Mouse (Mus musculus): ENCODE measurements around the gene Selenoh. TPM values are rescaled to one million over a fixed set of nuclear protein-coding genes. Genes with fewer than 3 reads are reported as not detected.

Gene Selenoh
- polyA plus RNA-seq (2015; fragmentation: Nextera tagmentation; extraction: Ambion mirVana), result 143 and 145 TPM in 2 replicates

DNA sequence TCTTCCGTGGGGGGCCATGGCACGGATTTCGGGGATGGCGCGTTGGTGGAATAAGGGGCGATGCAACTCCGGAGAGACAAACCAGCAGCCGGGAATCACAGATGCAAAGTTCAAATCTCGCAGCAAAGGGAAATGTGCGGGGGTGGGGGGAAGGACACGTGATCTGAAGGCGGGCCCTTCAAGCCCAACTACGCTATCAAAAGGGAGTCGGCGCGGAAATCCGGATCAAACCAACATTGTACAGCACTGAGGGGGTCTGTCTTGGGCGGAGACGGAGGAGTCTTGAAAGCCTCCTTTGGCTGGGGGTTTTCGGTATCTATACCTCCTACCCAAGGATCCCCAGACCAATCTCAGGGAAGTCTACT lies at the start of gene Selenoh:
Gene Selenoh, minus strand, starts transcription at position 202 of the 365 bp plus-strand sequence.
- peaks cover 22% of the 10 kb centered on the region for H3K4me1 ChIP-seq (replicated peaks)
- H3K4me2 ChIP-seq, result peak within 1 kb of the TSS; percentile 95
- H3K9me3 ChIP-seq (replicated peaks), result no peaks in the 10 kb centered on the region
- ATAC-seq (ENCODE audit: low read depth) (peak; percentile 89), DNase-seq (peak; percentile 80)
- no peaks in the 10 kb centered on the region for H3K27me3 ChIP-seq
- H3K9ac ChIP-seq, result peak within 1 kb of the TSS; percentile 92
- peaks cover 41% of the 10 kb centered on the region for H3K36me3 ChIP-seq
- H3K27ac ChIP-seq, result peak within 1 kb of the TSS; percentile 88
- under 1% methylated on average over 20 of the region's 20 CpGs for WGBS (ENCODE audit: insufficient replicate concordance)
- H3K4me3 ChIP-seq (replicated peaks), result peak within 1 kb of the TSS; percentile 92

DNA sequence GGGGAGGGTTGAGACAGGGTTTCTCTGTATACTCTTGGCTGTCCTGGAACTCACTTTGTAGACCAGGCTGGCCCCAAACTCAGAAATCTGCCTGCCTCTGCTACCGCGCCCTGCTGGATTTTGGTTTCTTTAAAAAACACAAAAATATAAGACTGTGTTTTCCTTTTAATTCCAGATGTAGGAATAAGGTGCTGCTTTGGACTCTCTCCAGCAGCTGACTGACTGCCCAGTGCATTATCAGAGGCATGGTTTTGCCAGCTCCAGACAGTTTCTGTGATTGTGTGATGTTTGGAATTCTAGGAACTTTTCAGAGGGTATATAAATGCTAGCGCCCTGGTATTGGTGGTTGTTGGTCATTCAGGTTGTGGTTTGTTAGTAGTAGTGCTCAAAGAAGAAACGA lies 46.8 kb upstream of the Selenoh start:
- no peaks in the 10 kb centered on the region for H3K9me3 ChIP-seq (replicated peaks)
- 0 out of 2 replicates have a peak overlapping the region, but pooled peaks have one; percentile 8 for H3K4me3 ChIP-seq (replicated peaks)
- H3K4me1 ChIP-seq (replicated peaks), result peaks cover 51% of the 10 kb centered on the region
- H3K27me3 ChIP-seq, result no peaks in the 10 kb centered on the region
- no peak for ATAC-seq (ENCODE audit: low read depth)
- H3K27ac ChIP-seq, result peak overlapping the region; percentile 98
- DNase-seq, result no peak
- peak overlapping the region; percentile 98; the same call in 1 of the 2 replicates for H3K9ac ChIP-seq
- peaks cover 24% of the 10 kb centered on the region for H3K36me3 ChIP-seq
- 90% methylated on average over 4 of the region's 4 CpGs for WGBS (ENCODE audit: insufficient replicate concordance)
- H3K4me2 ChIP-seq, result peak overlapping the region; percentile 84

DNA sequence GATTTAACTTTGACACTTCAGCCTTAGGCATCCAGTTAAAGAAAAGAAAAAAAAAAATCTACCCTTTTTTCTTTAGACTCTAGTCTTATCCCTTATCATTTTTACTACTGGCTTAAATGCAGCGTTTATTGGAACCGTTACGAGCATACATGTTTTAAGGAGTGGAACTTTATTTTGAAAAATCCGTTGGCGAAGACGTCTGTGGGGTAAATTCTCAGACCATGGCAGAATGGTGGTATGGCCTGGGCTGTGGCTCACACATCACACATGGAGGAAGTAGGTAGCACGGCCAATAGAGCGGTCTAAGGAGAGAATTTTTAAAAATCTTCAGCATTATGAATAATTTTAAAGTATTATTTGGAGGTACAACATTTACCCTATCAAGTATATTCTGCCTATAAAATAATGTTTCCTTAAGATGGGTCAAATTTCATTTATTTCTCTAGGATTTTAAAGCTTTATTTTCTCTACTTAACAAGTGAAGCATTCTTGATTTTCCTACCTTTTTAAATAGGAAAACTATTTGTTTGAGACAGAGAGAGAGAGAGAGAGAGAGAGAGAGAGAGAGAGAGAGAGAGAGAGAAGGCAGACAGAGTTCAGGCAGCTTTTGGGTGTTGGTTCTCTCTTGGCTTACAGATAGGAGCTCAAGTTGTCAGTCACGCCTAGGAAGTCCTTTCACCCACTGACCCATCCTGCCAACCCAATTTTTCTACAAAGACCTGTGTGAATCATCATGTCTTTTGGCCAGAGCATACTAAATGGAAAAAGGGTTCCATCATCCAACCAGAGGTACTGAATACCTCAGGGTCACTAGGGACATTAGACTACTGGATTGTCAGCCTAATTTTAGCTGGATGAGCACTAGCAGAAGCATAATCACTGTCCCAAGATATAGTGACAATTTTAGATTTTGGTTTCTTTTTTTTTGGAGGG lies 46.1 kb upstream of the Selenoh start:
- Histone ChIP-seq H3K36me3 (peaks cover 19% of the 10 kb centered on the region), H3K27me3 (no peaks in the 10 kb centered on the region), H3K27ac (peak overlapping the region; percentile 98), H3K4me3 (replicated peaks) (peak overlapping the region; percentile 82), H3K9me3 (replicated peaks) (no peaks in the 10 kb centered on the region), H3K9ac (peak overlapping the region; percentile 98), H3K4me1 (replicated peaks) (peaks cover 49% of the 10 kb centered on the region), H3K4me2 (peak overlapping the region; percentile 84)
- DNase-seq (no peak), ATAC-seq (ENCODE audit: low read depth) (no peak)
- 16% methylated on average over 9 of the region's 9 CpGs for WGBS (ENCODE audit: insufficient replicate concordance)

DNA sequence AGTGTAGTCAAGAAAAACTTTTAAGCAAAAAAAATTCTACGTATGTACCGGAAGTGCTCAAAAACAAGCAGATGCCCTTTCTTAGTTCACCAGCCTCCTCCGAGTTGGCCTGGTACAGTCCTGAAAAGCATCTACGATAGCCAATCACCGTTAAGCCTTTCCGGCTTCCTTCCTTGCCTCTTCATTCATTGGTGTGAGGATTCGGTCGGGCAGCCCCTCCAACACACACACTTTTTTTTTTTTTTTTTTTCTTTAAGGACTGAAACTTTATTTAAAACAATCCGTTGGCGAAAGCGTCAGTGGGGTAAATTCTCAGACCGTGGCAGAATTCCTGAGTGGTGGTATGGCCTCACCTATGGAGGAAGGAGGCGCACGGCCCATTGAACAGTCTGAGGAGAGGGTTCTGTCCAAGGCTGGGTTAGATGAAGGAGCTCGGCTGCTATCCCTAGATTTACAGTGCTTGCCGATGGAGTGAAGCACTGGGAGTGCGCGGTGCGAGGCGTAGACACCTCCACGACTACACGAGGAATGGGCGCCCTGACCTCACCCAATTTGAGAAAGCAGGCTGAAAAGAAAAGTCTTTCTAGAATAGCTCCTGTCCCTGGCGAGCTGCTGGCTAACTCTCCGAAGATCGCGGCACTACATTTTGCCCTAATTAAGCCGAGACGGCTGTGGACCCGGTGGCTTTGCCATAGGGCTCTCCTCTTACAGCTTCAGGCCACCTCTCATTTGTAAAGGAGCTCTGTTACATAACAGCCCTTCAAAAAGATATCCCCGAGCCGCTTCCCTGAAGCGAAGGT lies 45.2 kb upstream of the Selenoh start:
- peak overlapping the region; percentile 98 for H3K9ac ChIP-seq
- peaks cover 40% of the 10 kb centered on the region for H3K4me1 ChIP-seq (replicated peaks)
- peak; percentile 86 for ATAC-seq (ENCODE audit: low read depth)
- H3K4me2 ChIP-seq, result peak overlapping the region; percentile 84
- no peaks in the 10 kb centered on the region for H3K9me3 ChIP-seq (replicated peaks)
- H3K36me3 ChIP-seq, result peaks cover 16% of the 10 kb centered on the region
- no peaks in the 10 kb centered on the region for H3K27me3 ChIP-seq
- no peak for DNase-seq
- H3K27ac ChIP-seq, result peak overlapping the region; percentile 98
- under 1% methylated on average over 33 of the region's 33 CpGs for WGBS (ENCODE audit: insufficient replicate concordance)
- H3K4me3 ChIP-seq (replicated peaks), result peak overlapping the region; percentile 82

DNA sequence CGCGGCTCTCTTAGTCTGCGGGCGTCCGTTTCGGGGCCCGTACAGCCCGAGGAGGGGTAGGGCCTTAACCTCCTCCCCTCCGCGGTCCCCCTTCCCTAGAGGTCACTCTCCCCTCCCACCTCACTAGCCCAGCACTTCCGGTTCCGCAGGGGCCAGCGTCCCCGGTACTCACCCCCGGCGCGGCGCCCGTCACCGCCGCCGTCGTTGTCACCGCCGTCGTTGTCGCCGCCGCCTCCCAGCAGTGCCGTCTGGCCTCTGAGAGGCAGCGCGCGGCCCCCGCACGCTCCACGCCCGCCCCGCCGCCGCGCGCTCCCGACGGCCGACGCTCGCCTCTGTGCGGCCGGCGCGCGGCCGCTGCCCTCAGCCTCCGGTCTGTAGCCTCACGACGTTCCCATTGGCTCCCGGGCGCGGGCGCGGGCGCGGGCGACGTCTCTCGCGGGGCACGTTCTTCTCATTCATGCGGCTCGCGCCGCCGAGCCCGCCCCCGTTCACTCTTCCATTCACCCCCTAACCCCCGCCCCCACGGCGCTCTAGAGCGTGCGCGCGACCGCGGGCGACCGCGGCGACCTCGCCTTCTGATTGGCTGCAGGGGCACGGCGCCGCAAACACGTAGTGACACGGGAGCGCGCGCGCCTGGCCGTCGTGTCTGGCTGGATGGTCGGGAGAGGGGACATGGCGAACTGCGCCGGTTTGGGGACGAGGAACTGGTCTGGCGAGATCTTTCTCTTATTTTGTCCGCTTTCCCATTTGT lies 44.4 kb upstream of the Selenoh start, which contains the start of gene Zdhhc5:
Gene Zdhhc5, minus strand, starts transcription at position 370 of the 751 bp plus-strand sequence.
- H3K9me3 ChIP-seq (replicated peaks), result no peaks in the 10 kb centered on the region
- H3K4me3 ChIP-seq (replicated peaks), result peak within 1 kb of the TSS; percentile 82
- peak within 1 kb of the TSS; percentile 84 for H3K4me2 ChIP-seq
- no peaks in the 10 kb centered on the region for H3K27me3 ChIP-seq
- peak within 1 kb of the TSS; percentile 98 for H3K9ac ChIP-seq
- H3K27ac ChIP-seq, result peak within 1 kb of the TSS; percentile 98
- WGBS (ENCODE audit: insufficient replicate concordance), result under 1% methylated on average over 86 of the region's 107 CpGs
- ATAC-seq (ENCODE audit: low read depth), result peak; percentile 89
- H3K36me3 ChIP-seq, result peaks cover 17% of the 10 kb centered on the region
- peak; percentile 98 for DNase-seq
- H3K4me1 ChIP-seq (replicated peaks), result peaks cover 47% of the 10 kb centered on the region

DNA sequence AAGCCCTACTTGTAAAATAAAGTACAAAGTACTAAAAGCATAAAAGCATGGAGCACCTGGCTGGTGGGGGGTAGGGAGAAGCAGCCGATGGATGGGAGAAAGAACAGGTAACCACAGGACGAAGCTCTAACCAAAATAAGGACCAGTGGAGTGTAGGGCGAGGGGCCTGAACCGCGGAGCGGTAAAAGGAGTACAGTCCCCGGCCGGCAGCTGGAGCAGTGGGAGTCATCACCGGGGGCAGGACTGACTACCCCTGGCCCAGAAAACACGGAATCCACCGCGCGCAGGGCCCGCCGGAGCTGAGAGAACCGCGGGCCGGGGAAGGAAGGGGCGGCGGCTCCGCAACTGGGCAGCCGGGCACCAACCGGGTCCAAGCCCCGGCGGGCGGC lies 43.8 kb upstream of the Selenoh start:
- Histone ChIP-seq H3K4me2 (peak overlapping the region; percentile 75), H3K9ac (peak overlapping the region; percentile 98), H3K27me3 (no peaks in the 10 kb centered on the region), H3K9me3 (replicated peaks) (no peaks in the 10 kb centered on the region), H3K27ac (peak overlapping the region; percentile 98), H3K36me3 (peaks cover 22% of the 10 kb centered on the region), H3K4me1 (replicated peaks) (peaks cover 49% of the 10 kb centered on the region), H3K4me3 (replicated peaks) (peak overlapping the region; percentile 82)
- no peak for ATAC-seq (ENCODE audit: low read depth)
- DNase-seq, result no peak
- under 1% methylated on average over 26 of the region's 26 CpGs for WGBS (ENCODE audit: insufficient replicate concordance)

DNA sequence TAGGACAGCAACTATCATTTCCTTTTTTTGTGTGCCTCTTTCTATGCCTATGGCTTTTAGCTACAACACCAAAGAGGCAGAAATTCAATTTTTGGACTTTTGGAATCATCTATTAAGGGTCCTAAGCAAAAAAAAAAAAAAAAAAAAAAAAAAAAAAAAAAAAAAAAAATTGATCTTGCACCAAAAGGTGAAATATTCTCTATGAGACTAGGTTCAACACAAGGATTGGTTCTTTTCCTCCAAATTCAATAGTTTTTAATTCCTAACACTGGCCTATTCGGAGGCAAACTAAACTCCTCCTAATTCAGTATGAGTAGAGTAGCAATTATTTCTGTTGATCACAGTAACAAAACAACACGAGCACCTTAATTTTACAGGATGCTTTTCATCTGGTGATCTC lies 41.3 kb upstream of the Selenoh start:
- ATAC-seq (ENCODE audit: low read depth), result no peak

DNA sequence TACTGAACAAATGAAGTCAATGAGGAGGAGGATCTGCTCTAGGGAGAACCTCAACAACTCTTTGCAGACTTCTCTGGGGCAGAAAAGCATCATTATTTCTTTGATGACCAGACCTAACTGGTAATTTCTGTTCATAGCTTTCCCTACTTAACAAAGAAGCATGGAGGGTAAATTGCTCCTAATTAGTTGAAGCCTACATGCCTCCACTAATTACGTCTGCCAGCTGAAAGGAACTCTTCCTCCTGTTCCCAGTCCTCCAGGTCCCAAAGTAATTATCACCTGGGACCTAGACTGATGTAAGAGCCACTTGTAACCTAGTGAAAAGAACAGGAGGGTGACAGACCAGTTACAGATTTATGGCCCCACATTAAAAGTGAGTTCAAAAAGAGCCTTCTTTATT lies 37.0 kb upstream of the Selenoh start:
- H3K9me3 ChIP-seq (replicated peaks), result no peaks in the 10 kb centered on the region
- WGBS (ENCODE audit: insufficient replicate concordance), result 85% methylated on average over 1 of the region's 1 CpGs

More for the DNA sequence above, 41.3 kb upstream of the Selenoh start:
- no peak overlapping the region for H3K27ac ChIP-seq
- peaks cover 56% of the 10 kb centered on the region for H3K4me1 ChIP-seq (replicated peaks)
- peaks cover 47% of the 10 kb centered on the region for H3K36me3 ChIP-seq
- WGBS (ENCODE audit: insufficient replicate concordance), result 85% methylated on average over 2 of the region's 2 CpGs
- no peaks in the 10 kb centered on the region for H3K27me3 ChIP-seq
- H3K9me3 ChIP-seq (replicated peaks), result no peaks in the 10 kb centered on the region
- 0 out of 2 replicates have a peak overlapping the region, but pooled peaks have one; percentile 75 for H3K4me2 ChIP-seq
- no peak overlapping the region for H3K9ac ChIP-seq
- H3K4me3 ChIP-seq (replicated peaks), result no peak overlapping the region
- no peak for DNase-seq

DNA sequence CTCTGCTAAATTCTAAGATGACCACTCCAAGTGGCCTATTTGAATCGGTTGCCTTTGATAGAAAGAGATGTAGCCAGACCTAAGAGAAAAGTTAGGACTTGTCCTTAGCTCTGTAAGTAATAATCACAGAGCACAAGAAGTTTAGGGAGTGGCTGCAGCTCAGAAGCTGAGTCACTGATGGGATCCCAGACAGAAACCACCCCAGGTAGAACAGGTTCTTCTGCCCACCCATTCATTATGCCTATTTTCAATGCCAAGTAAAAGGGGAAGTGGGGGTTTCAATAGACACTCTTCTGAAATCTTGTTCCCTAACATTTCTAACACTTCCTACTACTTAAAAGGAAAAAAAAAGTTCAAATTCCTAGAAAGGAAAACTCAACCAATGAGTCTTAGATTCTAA lies 34.7 kb upstream of the Selenoh start:
- Histone ChIP-seq H3K4me3 (replicated peaks) (no peak overlapping the region), H3K9ac (no peak overlapping the region), H3K36me3 (peaks cover 83% of the 10 kb centered on the region), H3K4me2 (no peak overlapping the region), H3K27ac (no peak overlapping the region), H3K27me3 (no peaks in the 10 kb centered on the region), H3K4me1 (replicated peaks) (peaks cover 54% of the 10 kb centered on the region), H3K9me3 (replicated peaks) (no peaks in the 10 kb centered on the region)
- ATAC-seq (ENCODE audit: low read depth) (0 out of 2 replicates have a peak, but pooled peaks have one; percentile 47), DNase-seq (no peak)
- WGBS (ENCODE audit: insufficient replicate concordance), result 73% methylated on average over 1 of the region's 1 CpGs

More for the DNA sequence above, 37.0 kb upstream of the Selenoh start:
- H3K9ac ChIP-seq, result no peak overlapping the region
- ATAC-seq (ENCODE audit: low read depth) (no peak), DNase-seq (no peak)
- H3K27me3 ChIP-seq, result no peaks in the 10 kb centered on the region
- peaks cover 81% of the 10 kb centered on the region for H3K36me3 ChIP-seq
- no peak overlapping the region for H3K4me3 ChIP-seq (replicated peaks)
- peaks cover 66% of the 10 kb centered on the region for H3K4me1 ChIP-seq (replicated peaks)
- no peak overlapping the region; the same call in 1 of the 2 replicates for H3K27ac ChIP-seq
- no peak overlapping the region for H3K4me2 ChIP-seq

DNA sequence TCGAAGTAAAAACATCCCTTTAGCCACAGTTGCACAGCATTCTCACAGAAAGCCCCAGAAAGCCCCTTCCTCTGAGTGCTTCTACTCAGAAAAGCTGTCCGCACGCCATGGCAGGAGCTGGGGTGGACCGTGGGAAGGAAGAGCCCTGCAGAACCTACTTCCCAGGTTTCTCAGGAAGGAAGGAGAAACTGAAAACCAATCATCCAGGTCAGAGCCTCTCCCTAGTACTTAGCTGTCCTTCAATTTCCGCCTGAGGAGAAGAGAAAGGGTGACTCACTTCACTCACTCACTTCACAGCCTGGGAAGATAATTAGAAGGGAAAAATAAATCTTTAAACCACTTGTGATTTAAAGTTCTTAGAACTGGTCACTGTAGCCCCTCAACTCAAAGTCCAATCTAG lies 33.8 kb upstream of the Selenoh start:
- peaks cover 84% of the 10 kb centered on the region for H3K36me3 ChIP-seq
- no peak for DNase-seq
- no peak overlapping the region for H3K27ac ChIP-seq

More for the DNA sequence above, 33.8 kb upstream of the Selenoh start:
- 65% methylated on average over 5 of the region's 5 CpGs for WGBS (ENCODE audit: insufficient replicate concordance)
- H3K4me2 ChIP-seq, result no peak overlapping the region
- H3K9me3 ChIP-seq (replicated peaks), result no peaks in the 10 kb centered on the region
- H3K27me3 ChIP-seq, result no peaks in the 10 kb centered on the region
- ATAC-seq (ENCODE audit: low read depth), result no peak
- H3K4me1 ChIP-seq (replicated peaks), result peaks cover 47% of the 10 kb centered on the region
- H3K9ac ChIP-seq, result no peak overlapping the region
- no peak overlapping the region for H3K4me3 ChIP-seq (replicated peaks)
